Mouse (Mus musculus): ENCODE measurements around the gene Cep85l. TPM values are rescaled to one million over a fixed set of nuclear protein-coding genes. Genes with fewer than 3 reads are reported as not detected.

Cep85l gene
- polyA plus RNA-seq, 1 experiment from 2014 or later, result 2.8 TPM

DNA sequence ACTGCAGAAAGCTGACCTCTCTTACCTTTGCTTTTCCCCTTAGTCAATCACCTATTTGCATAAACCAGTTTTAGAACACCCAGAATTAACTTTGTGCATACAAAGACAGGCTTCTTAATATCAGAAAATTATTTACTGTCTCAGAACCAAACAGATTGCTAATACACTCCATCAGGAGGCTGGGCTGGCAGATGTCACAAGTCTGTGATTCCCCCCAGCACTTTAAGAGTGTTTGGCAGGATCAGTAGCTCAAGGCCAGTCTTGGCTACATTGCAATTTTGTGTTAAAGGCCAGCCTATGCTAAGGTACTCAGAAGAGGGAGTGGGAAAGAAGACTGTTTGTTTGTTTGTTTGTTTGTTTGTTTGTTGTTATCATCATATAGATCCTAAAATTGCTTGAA, 2.7 kb downstream of the Cep85l start:
- Histone ChIP-seq H3K9me3 (ENCODE audit: low read length) (peaks cover 7% of the 10 kb centered on the region), H3K27ac (ENCODE audit: low read length) (no peak overlapping the region), H3K9ac (replicated peaks; ENCODE audit: low read length) (no peak overlapping the region), H3K4me1 (ENCODE audit: insufficient read depth, low read length) (peaks cover 15% of the 10 kb centered on the region), H3K4me3 (ENCODE audit: low read length) (no peak overlapping the region), H3K27me3 (ENCODE audit: insufficient read depth, low read length) (no peaks in the 10 kb centered on the region), H3K4me2 (replicated peaks; ENCODE audit: low read depth, low read length) (peak overlapping the region; percentile 10; the same call in 1 of the 2 replicates), H3K36me3 (ENCODE audit: insufficient read depth, low read length) (no peaks in the 10 kb centered on the region)
- ATAC-seq (ENCODE audit: low FRiP score, low TSS enrichment), result no peak

DNA sequence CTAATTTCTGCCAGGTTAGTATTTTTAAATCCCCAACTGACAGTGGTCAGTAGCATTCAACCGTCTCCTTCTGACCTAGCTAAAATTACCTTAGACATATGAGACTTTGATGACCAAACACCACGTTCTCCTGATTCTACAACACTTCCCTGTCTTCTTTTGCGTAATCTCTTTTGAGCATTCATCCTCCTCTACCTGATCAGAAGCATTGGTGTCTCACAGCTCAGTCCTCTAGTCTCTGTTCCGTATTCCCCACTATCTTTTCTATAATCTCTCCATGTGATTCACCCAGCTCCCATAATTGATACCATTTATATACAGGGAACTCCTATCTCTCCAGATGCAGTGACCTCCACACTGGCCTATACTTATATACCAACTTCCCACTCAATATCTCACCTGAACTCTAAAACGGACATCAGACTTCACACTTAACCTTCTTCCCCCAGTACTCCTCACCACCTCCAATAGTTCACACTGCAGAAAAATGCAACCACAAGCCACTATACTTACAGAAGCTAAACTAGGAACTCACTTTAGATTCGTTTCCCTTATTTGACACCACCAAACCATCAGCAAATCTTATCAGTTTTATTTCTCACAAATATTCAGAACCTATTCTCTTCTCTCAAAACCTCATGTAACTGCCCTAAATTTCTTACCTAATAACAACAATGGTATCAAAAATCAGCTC, 5.7 kb downstream of the Cep85l start:
- 92% methylated on average over 6 of the region's 6 CpGs for WGBS
- Histone ChIP-seq H3K4me3 (ENCODE audit: low read length) (no peak overlapping the region), H3K9ac (replicated peaks; ENCODE audit: low read length) (no peak overlapping the region), H3K27ac (ENCODE audit: low read length) (no peak overlapping the region), H3K27me3 (ENCODE audit: insufficient read depth, low read length) (no peaks in the 10 kb centered on the region), H3K36me3 (ENCODE audit: insufficient read depth, low read length) (peaks cover 14% of the 10 kb centered on the region; the same call in 1 of the 2 replicates), H3K4me1 (ENCODE audit: insufficient read depth, low read length) (peaks cover 10% of the 10 kb centered on the region; the same call in 1 of the 2 replicates), H3K9me3 (ENCODE audit: low read length) (peaks cover 24% of the 10 kb centered on the region), H3K4me2 (replicated peaks; ENCODE audit: low read depth, low read length) (no peak overlapping the region)
- ATAC-seq (ENCODE audit: low FRiP score, low TSS enrichment), result no peak

DNA sequence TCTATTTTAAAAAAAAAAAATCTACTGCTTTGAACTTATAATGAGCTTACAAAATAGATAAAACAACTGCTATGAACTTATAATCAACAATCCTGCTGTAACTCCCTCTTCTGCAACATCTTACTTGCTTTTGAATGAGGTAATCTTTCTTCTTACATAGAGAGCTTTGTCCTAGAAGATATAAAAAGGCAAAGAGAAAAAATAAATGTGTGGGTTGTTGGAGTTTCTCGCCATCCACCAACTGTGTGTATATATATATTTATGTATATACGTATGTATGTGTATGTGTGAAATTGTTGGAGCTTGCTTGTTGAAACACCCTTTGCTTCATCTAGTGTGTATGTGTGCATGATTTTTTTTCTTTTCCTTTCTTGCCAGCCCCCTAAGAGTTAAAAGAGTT, 12.5 kb downstream of the Cep85l start:
- Histone ChIP-seq H3K4me3 (ENCODE audit: low read length) (no peak overlapping the region), H3K36me3 (ENCODE audit: insufficient read depth, low read length) (peaks cover 18% of the 10 kb centered on the region; the same call in 1 of the 2 replicates), H3K9ac (replicated peaks; ENCODE audit: low read length) (no peak overlapping the region), H3K9me3 (ENCODE audit: low read length) (peaks cover 23% of the 10 kb centered on the region), H3K27me3 (ENCODE audit: insufficient read depth, low read length) (no peaks in the 10 kb centered on the region), H3K4me1 (ENCODE audit: insufficient read depth, low read length) (0 out of 2 replicates have a peak, but pooled peaks cover 2% of the 10 kb centered on the region), H3K27ac (ENCODE audit: low read length) (no peak overlapping the region), H3K4me2 (replicated peaks; ENCODE audit: low read depth, low read length) (no peak overlapping the region)
- WGBS, result 96% methylated on average over 2 of the region's 2 CpGs
- no peak for ATAC-seq (ENCODE audit: low FRiP score, low TSS enrichment)

DNA sequence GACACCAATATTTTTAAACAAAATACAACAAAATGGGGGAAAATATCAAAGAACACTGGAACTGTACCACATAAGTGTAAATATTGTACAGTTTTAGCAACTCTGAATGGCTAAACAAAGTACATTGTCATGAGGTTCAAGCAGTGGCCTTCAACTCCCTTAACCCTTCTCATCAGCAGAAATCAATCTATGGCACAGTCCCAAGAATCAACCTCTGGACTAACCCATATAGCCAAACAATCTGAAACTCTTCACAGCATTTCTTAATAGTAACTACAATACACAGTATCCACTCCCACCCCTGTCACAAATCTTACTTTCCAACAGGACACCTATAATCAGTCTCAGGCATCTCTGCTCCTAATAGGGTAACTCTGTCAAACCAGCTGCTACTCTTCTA, 15.4 kb downstream of the Cep85l start:
- Histone ChIP-seq H3K36me3 (ENCODE audit: insufficient read depth, low read length) (peaks cover 4% of the 10 kb centered on the region; the same call in 1 of the 2 replicates), H3K4me3 (ENCODE audit: low read length) (no peak overlapping the region), H3K9ac (replicated peaks; ENCODE audit: low read length) (no peak overlapping the region), H3K27ac (ENCODE audit: low read length) (no peak overlapping the region), H3K4me2 (replicated peaks; ENCODE audit: low read depth, low read length) (no peak overlapping the region), H3K27me3 (ENCODE audit: insufficient read depth, low read length) (no peaks in the 10 kb centered on the region), H3K9me3 (ENCODE audit: low read length) (peaks cover 4% of the 10 kb centered on the region; the same call in 1 of the 2 replicates), H3K4me1 (ENCODE audit: insufficient read depth, low read length) (0 out of 2 replicates have a peak, but pooled peaks cover 2% of the 10 kb centered on the region)
- ATAC-seq (ENCODE audit: low FRiP score, low TSS enrichment), result no peak

DNA sequence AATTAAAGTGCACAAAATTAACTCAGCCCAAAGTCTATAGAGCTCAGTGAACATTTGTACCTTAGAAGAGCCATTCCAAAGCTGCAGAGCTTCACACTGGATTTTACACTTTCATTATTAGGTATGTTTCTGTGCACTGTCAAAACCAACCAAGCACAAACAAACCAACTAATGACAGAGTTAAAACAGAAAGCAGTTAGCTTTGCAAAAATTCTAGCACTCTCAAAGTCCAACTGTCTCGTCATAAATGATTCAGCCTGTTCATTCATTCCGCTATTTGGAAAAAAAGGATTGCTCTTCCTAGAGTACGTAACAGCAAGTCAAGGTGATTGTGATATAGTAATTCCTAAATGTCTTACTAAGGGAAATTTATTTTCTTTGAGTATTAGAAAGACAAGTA, 20.7 kb downstream of the Cep85l start:
- no peak overlapping the region for H3K4me3 ChIP-seq (ENCODE audit: low read length)
- H3K27me3 ChIP-seq (ENCODE audit: insufficient read depth, low read length), result no peaks in the 10 kb centered on the region
- H3K4me1 ChIP-seq (ENCODE audit: insufficient read depth, low read length), result no peaks in the 10 kb centered on the region
- H3K9ac ChIP-seq (replicated peaks; ENCODE audit: low read length), result no peak overlapping the region
- no peak overlapping the region for H3K4me2 ChIP-seq (replicated peaks; ENCODE audit: low read depth, low read length)
- no peak for ATAC-seq (ENCODE audit: low FRiP score, low TSS enrichment)
- H3K9me3 ChIP-seq (ENCODE audit: low read length), result peaks cover 4% of the 10 kb centered on the region; the same call in 1 of the 2 replicates
- no peak overlapping the region for H3K27ac ChIP-seq (ENCODE audit: low read length)
- WGBS, result 82% methylated on average over 3 of the region's 3 CpGs
- H3K36me3 ChIP-seq (ENCODE audit: insufficient read depth, low read length), result peaks cover 4% of the 10 kb centered on the region; the same call in 1 of the 2 replicates

DNA sequence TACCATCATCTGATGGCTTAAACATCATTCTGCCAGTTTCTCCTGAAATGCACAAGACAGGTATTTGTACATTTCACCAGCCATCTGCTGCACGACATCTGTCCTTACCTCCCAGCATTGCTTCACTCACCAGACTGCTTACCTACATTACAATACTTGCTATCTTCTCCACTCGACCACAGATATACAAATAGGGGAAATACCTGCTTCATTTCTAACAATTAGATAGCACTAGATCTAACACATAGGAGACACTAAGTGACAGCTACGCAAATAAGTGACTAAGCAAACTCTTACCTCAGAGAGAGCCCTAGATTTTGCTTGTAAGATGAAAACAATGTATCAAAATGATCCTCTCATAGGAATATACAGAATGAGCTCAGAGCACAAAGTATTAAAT, 26.1 kb downstream of the Cep85l start:
- no peaks in the 10 kb centered on the region; the same call in 1 of the 2 replicates for H3K36me3 ChIP-seq (ENCODE audit: insufficient read depth, low read length)
- ATAC-seq (ENCODE audit: low FRiP score, low TSS enrichment), result no peak
- H3K4me3 ChIP-seq (ENCODE audit: low read length), result no peak overlapping the region
- no peak overlapping the region for H3K27ac ChIP-seq (ENCODE audit: low read length)
- H3K9me3 ChIP-seq (ENCODE audit: low read length), result no peaks in the 10 kb centered on the region
- no peaks in the 10 kb centered on the region for H3K4me1 ChIP-seq (ENCODE audit: insufficient read depth, low read length)
- 91% methylated on average over 3 of the region's 3 CpGs for WGBS
- no peak overlapping the region for H3K4me2 ChIP-seq (replicated peaks; ENCODE audit: low read depth, low read length)
- no peak overlapping the region for H3K9ac ChIP-seq (replicated peaks; ENCODE audit: low read length)
- H3K27me3 ChIP-seq (ENCODE audit: insufficient read depth, low read length), result no peaks in the 10 kb centered on the region

DNA sequence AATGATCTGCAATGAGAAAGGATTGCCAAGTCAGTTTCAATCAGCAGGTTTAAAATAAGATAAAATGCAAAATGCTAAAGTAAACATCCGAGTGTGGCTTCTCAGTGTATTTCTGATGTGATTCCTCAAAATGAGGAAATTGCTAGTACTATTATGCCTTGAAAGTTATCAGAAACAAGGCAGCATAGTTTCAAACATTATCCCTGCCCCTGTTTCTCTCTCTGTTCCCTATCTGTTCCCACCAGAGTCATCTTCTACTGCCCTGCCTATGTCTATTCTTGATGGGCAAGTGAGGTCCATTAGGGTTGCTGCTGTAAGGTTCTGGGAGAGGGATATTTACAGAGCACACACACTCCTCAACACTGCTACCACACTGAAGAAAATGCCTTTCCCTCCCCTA, 30.5 kb downstream of the Cep85l start:
- Histone ChIP-seq H3K9ac (replicated peaks; ENCODE audit: low read length) (no peak overlapping the region), H3K27me3 (ENCODE audit: insufficient read depth, low read length) (no peaks in the 10 kb centered on the region), H3K4me2 (replicated peaks; ENCODE audit: low read depth, low read length) (no peak overlapping the region), H3K4me3 (ENCODE audit: low read length) (no peak overlapping the region), H3K27ac (ENCODE audit: low read length) (no peak overlapping the region), H3K9me3 (ENCODE audit: low read length) (no peaks in the 10 kb centered on the region), H3K4me1 (ENCODE audit: insufficient read depth, low read length) (no peaks in the 10 kb centered on the region), H3K36me3 (ENCODE audit: insufficient read depth, low read length) (no peaks in the 10 kb centered on the region)
- WGBS, result 100% methylated on average over 1 of the region's 1 CpGs
- ATAC-seq (ENCODE audit: low FRiP score, low TSS enrichment), result no peak

DNA sequence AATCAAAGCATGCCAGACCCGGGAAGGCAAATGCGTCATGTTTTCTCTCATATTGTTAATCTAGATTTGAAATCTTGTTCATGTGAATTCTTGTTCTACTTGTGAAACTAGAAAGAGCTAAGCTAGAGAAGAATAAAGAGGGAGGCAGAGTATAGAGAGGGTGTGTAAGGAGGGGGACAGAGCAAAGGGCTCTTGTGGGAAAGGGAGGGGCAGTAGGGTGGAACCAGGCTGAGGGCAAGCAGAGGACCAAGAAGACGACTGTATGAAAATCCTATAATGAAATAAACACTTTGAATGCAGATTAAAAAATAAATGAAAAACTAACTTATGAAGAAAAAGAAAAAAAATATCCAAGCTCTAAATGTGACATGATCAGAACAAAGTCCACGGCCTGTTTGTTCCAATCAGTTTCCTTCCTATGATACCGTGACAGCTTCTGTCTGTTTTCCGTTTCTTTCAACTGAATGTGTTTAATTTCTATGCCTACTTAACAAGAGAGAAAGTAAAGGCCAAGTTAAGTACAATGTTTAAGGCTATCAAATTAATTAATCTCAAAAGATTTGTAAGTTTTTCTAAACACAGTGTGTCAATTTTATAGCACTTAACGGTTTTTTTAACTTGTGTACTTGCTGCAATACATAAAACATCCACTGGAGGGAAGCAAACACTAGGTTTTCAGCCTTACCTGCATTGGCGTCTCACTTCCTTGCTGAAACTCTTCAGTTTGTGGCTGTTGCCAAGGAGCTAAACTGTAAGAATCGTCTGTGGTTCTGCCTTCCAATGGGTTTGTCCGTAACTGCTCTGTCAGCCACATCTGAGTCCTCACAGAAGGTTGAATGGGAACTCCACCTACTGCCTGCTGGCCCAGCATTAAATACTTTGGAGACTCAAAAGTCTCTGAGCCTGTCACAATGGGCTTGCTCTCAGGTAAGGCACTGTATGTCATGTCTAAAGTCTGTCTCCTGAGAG, 31.7 kb downstream of the Cep85l start:
- 58% methylated on average over 10 of the region's 10 CpGs for WGBS
- Histone ChIP-seq H3K27ac (ENCODE audit: low read length) (no peak overlapping the region), H3K27me3 (ENCODE audit: insufficient read depth, low read length) (no peaks in the 10 kb centered on the region), H3K4me3 (ENCODE audit: low read length) (no peak overlapping the region), H3K4me1 (ENCODE audit: insufficient read depth, low read length) (peaks cover 2% of the 10 kb centered on the region; the same call in 1 of the 2 replicates), H3K9me3 (ENCODE audit: low read length) (no peaks in the 10 kb centered on the region), H3K4me2 (replicated peaks; ENCODE audit: low read depth, low read length) (no peak overlapping the region), H3K36me3 (ENCODE audit: insufficient read depth, low read length) (no peaks in the 10 kb centered on the region), H3K9ac (replicated peaks; ENCODE audit: low read length) (no peak overlapping the region)
- ATAC-seq (ENCODE audit: low FRiP score, low TSS enrichment), result peak; percentile 61; the same call in 1 of the 2 replicates

DNA sequence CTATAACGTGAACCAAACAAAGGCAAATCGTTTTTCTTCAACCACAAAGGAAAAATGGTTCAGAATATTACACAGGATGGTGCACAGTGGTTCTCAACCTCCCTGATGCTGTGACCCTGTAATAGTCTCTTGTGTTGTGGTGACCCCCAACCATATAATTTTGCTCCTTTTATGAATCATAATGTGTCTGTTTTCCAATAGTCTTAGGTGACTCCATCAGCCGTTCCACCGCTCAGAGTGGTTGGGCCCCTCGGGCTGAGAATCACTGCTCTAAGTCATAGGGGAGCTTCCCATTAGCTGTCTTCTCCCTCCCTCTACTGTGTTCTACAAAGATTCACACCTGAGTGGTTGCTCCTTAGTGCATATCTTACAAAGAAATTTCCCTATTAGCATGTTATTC, 32.8 kb downstream of the Cep85l start:
- H3K36me3 ChIP-seq (ENCODE audit: insufficient read depth, low read length), result no peaks in the 10 kb centered on the region
- H3K27me3 ChIP-seq (ENCODE audit: insufficient read depth, low read length), result no peaks in the 10 kb centered on the region
- H3K4me1 ChIP-seq (ENCODE audit: insufficient read depth, low read length), result peaks cover 2% of the 10 kb centered on the region; the same call in 1 of the 2 replicates
- WGBS, result 89% methylated on average over 5 of the region's 5 CpGs
- ATAC-seq (ENCODE audit: low FRiP score, low TSS enrichment), result no peak
- no peak overlapping the region for H3K27ac ChIP-seq (ENCODE audit: low read length)
- no peak overlapping the region for H3K4me3 ChIP-seq (ENCODE audit: low read length)
- no peak overlapping the region for H3K4me2 ChIP-seq (replicated peaks; ENCODE audit: low read depth, low read length)
- no peak overlapping the region for H3K9ac ChIP-seq (replicated peaks; ENCODE audit: low read length)
- H3K9me3 ChIP-seq (ENCODE audit: low read length), result no peaks in the 10 kb centered on the region

All from kidney, embryonic 16.5 days (tissue).